Mouse (Mus musculus): ENCODE results near the gene Sema3f.

DNA sequence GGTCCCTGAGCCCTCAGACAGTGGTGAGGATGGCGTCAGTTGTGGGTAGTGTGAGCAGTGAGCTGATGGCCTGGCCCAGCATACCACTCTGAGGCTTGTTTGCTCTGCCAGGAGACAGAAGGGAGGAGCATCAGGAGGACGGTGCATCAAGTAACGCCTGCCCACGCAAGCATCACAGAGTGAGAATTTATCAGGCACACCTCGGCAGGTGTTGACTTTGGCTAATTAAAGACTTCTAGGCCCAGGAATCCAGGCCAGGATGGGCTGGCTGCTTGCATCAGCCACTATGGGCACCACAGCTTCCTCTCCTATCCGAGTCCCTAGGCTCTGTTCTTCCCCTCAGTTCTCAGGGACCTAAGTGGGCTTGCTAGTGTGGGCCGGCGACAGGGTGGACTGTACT is 47.9 kb downstream of the Sema3f start:
- TF ChIP-seq CTCF (IDR thresholded peaks at IDR 0.05; ENCODE audit: low read depth, low read length), result no peak
- no peak for TF ChIP-seq GATA1 (IDR thresholded peaks at IDR 0.05; ENCODE audit: borderline replicate concordance, low read length)
- TF ChIP-seq TAL1 (conservative IDR thresholded peaks at IDR 0.05; ENCODE audit: low read depth, low read length), result no peak

All from G1E (cell line).